Mouse (Mus musculus) CD4-positive, CD25-positive, alpha-beta regulatory T cell, adult 4 months (primary cell): ENCODE results near the gene Srrm3. TPM values are rescaled to one million over a fixed set of nuclear protein-coding genes. Genes with fewer than 3 reads are reported as not detected.

Experiments used
- ATAC-seq: one replicate; pipeline ENCODE4 v1.8.0; 2017
- polyA plus RNA-seq, 2 experiments: library from polyadenylated mRNA; unstranded; fragments of 100-300 nt; shearing (Covaris generic); gene quantifications; one replicate each; pipeline ENCODE4 v1.2.1; 2017

The Srrm3 gene
- polyA plus RNA-seq, 2 experiments from 2014 or later, result not detected

GRCm38 (mm10) chr5:135906846-135907245 is 100.2 kb downstream of the Srrm3 start:
- no peak for ATAC-seq

GRCm38 (mm10) chr5:135907256-135907655 is 100.6 kb downstream of the Srrm3 start:
- ATAC-seq, result no peak

GRCm38 (mm10) chr5:135908185-135908584 is 101.5 kb downstream of the Srrm3 start:
- ATAC-seq, result no peak

DNA sequence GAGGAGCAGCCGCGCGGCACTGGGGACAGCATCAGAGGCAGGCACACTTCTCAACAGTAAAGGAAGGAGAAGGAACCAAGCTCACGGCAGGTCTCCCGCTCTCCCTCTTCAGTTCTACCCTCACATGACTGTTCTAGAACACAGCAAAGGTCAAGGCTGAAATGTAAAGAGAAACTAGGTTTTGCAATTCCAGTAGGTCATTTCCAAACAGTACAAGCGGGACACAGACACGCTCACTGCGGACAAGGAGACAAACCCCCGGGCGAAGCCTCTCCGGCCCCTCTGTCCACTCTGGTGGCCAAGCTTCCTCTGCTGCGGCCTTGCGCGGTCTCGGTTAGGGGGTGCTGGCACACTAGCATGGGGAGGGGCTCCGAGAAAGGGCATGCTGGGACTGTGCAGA is 102.3 kb downstream of the Srrm3 start:
- ATAC-seq, result no peak

- no peak for ATAC-seq
Measured at GRCm38 (mm10) chr5:135909646-135910045, 103.0 kb downstream of the Srrm3 start.

GRCm38 (mm10) chr5:135910813-135911212 is 104.1 kb downstream of the Srrm3 start:
- ATAC-seq, result no peak

- ATAC-seq, result no peak
Measured at GRCm38 (mm10) chr5:135911633-135912220, 105.0 kb downstream of the Srrm3 start.

- ATAC-seq, result peak; percentile 92
Measured at GRCm38 (mm10) chr5:135913201-135913600, 106.5 kb downstream of the Srrm3 start.

GRCm38 (mm10) chr5:135914156-135914555 is 107.5 kb downstream of the Srrm3 start:
- ATAC-seq, result no peak

DNA sequence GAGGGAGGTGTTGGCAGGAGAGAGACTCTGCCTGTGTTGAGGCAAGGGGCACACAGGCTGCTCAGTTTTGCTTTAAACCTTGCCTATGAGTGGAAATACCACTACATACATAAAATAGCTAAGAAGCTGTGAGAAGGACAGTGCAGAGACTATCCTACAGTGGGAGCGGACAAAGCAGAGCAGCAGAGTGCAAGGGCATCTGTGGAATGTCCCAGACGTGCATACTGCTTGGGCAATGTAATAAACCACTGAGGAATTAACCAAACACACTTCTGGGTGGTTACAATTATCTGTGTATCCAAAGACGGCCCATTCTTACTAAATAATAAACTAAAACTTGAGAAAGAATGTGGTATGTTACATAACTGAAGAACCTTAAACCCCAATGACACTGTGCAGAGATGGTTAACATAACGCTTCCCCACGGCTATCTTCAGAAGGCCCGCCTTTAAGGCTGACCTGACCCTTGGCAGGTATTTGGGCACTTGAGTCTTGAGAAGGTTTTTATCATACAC is 109.4 kb downstream of the Srrm3 start:
- no peak for ATAC-seq

GRCm38 (mm10) chr5:135916601-135917000 is 109.9 kb downstream of the Srrm3 start:
- ATAC-seq, result no peak

DNA sequence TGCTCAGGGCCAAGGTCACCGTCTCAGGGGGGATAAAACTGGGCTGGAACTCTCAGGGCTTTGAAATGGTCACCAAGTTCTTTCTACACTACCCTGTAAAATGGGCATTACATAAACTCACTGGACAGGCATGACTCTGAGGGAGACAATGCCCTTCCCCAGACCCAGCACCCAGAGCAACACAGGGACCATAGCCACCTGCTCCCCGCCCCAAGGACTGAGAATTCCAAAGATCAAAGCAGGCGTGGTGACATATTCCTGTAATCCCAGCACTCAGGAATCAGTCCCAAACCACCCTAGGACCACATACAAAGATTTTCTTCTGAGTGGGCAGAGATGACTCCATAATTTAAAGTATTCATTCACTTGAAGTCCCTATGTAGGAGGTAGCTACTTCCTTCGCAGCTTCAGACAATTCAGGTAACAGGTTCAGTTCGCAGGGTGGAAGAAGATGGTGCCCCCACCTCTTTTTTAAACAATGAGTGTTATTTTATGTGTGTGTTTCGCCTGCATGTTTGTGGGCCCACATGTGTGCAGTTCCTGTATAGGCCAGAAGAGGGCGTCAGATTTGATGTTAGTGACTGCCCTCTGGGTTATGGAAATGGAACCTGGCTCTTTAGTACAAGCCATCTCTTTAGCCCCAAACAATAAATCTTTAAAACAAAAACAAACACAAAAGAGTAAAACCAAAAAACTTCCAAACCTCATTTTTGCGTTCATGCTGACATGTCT is 110.8 kb downstream of the Srrm3 start:
- no peak for ATAC-seq

DNA sequence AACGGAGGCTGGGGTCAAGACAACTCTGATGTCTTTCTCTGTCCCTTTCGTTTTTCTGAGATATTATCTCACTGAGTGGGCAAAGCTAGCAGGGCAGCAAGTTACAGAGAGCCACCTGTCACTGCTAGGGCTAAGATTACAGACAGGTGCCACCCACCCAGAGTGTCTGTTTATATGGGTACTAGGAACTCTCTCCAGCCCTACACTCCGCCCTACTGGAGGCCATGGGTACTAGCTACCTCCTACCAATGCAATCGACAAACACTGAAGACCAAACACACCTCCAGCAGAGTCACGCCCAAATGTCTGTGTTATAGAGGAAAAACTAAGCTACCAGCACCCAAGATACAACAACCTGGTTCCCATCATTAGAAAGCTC is 111.4 kb downstream of the Srrm3 start:
- ATAC-seq, result no peak

DNA sequence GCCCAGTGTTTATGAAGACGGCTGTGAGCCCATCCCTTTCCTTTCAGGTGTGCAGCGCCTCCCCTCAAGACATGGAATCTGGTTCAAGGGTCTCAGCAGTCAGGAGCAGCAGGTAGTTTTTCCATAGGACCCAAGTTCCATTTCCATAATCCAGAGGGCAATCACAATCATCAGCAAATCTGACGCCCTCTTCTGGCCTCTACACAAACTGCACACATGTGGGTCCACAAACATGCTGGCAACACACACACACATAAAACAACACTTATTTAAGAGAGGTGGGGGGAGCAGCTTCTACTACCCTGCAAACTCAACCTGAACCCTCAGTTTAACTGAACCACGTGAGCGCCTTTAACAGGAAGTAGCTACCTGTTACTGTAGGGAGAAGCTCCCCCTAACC is 111.9 kb downstream of the Srrm3 start:
- no peak for ATAC-seq

DNA sequence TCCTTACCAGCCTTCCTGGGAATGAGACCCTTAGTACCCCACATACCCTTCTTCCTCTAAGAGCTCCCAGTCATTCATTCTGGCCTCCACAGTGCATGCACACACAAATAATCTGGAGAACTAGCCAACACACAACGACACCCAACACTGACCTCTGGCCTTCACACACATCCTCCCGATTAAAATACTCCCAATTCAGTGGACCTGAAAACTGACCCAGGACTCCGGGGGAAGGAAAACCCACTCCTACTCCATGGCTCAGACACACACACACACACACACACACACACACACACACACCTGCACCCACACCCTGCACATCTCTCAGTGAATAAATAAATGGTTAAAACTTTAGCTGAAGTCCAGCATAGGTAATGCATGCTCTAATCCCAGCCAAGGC is 113.2 kb downstream of the Srrm3 start:
- ATAC-seq, result no peak

DNA sequence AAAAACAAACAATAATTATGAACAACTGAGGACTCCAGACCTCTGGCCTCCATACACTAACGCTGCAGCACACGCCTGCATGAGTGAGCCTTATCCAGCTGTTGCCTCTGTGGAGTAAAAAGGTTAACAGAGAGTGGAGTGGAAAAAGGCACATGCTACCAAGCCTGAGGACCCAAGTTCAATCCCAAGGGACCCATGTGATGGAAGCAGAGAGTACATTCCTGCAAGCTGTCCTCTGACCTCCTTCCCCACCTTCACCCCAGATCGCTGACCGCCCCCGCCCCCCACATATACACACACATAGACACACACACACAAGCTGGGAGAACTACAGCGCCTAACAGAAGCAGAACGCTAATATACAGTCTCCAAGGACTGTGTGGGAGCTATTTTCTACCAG is 117.2 kb downstream of the Srrm3 start:
- no peak for ATAC-seq

Other genes starting within 250 kb of the Srrm3 start
- not detected for gene Ccl26, start 243.3 kb upstream of the Srrm3 start, polyA plus RNA-seq
- gene Ccl24, start 233.8 kb upstream of the Srrm3 start, polyA plus RNA-seq, result not detected
- 10 to 100 TPM; 17.6 to 36.8 TPM for gene Rhbdd2, start 174.3 kb upstream of the Srrm3 start, polyA plus RNA-seq
- 10 to 100 TPM; 28.9 to 69.0 TPM for gene Por, start 136.9 kb upstream of the Srrm3 start, polyA plus RNA-seq
- 10 to 100 TPM; 40.0 to 52.4 TPM for gene Tmem120a, start 62.4 kb upstream of the Srrm3 start, polyA plus RNA-seq
- gene Styxl1, start 28.5 kb upstream of the Srrm3 start, polyA plus RNA-seq, result 1 to 10 TPM in 1 of 2 experiments, under 1 TPM in 1; 0.61 to 1.1 TPM
- gene Mdh2, start 28.4 kb upstream of the Srrm3 start, polyA plus RNA-seq, result 100 to 1,000 TPM; 657 to 753 TPM
- gene Hspb1, start 81.0 kb downstream of the Srrm3 start, polyA plus RNA-seq, result 1 to 10 TPM in 1 of 2 experiments, not detected in 1; 1.3 TPM
- 10 to 100 TPM; 29.6 to 47.8 TPM for gene Ywhag, start 127.7 kb downstream of the Srrm3 start, polyA plus RNA-seq
- gene Ssc4d, start 167.6 kb downstream of the Srrm3 start, polyA plus RNA-seq, result 1 to 10 TPM; 1.3 to 2.3 TPM
- not detected for gene Zp3, start 173.2 kb downstream of the Srrm3 start, polyA plus RNA-seq
- gene Dtx2, start 187.9 kb downstream of the Srrm3 start, polyA plus RNA-seq, result 10 to 100 TPM in 1 of 2 experiments, 1 to 10 TPM in 1; 7.9 to 14.1 TPM
- not detected for gene Upk3b, start 231.6 kb downstream of the Srrm3 start, polyA plus RNA-seq
- gene Upk3bl, start 247.6 kb downstream of the Srrm3 start, polyA plus RNA-seq, result not detected